Mouse (Mus musculus) kidney, postnatal 25 days (tissue): ENCODE results near the gene Tns2.

Experiments used
- DNase-seq, 2 experiments: peaks; one replicate each; pipeline ENCODE4 v3.0.0; 2021; ENCODE audit warnings: mixed read lengths in 2 of 2

Tns2 gene

DNA sequence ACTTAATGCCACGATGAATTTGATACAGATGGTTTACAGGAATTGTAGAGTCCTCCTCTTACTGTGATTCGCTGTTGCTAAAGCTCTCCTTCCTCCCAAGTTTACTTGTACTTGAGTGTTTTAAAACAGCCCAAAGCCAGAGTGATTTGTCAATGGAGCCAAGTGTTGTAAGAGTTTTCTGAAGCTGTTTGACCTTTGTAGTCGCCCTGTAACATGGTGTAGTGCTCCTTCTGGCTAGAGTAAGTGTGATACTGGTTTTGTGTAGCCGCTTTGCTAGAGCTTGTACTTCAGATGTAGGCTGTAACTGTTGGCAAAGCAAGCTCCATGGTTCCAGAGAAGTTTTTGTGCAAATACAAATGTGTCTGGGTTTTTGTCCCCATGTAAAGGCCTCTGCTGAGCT, 8.0 kb upstream of the Tns2 start:
- DNase-seq, result no peak

GRCm38 (mm10) chr15:102094157-102094556, 6.1 kb upstream of the Tns2 start:
- DNase-seq, result peak in 1 of 2 experiments; percentile 6

- DNase-seq, result peak in 1 of 2 experiments; percentile 48
Measured at GRCm38 (mm10) chr15:102094988-102095387, 5.2 kb upstream of the Tns2 start.

DNA sequence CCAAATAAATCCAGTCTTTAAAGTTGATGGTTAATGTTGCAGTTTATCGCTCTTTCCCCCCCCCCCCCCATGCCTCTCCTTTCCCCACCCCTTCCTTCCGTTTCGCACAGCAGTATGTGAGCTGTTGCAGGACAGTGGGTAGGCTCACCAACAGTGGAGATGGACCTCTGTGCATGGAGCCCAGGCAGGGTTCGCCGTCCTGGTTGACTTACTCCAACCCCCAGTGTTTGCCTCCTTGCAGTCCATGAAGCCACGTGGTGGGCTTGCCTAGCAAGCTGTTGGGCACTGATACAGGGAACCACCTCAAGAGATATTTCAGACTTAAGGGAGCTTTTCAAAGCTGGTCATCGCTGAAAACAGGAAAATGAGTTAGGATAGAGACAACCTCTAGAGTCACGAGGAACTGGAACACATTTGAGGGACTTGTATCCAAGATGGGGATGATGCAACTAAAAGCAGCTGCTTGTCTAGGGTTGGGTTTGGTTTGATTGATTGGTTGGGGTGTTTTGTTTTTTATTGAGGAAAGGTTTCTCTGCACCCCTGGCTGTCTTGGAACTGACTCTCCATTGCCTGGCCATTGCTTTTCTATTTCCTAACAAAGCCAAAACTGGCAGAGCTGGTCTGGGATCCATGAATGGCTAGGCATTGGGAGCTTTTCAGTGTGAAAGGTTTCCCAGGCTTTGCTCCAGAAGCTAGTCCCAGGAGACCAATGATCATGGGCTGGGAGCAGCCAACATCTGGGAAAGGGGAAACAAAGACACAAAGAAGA, 2.9 kb upstream of the Tns2 start:
- DNase-seq, result peak in 1 of 2 experiments; percentile 47

DNA sequence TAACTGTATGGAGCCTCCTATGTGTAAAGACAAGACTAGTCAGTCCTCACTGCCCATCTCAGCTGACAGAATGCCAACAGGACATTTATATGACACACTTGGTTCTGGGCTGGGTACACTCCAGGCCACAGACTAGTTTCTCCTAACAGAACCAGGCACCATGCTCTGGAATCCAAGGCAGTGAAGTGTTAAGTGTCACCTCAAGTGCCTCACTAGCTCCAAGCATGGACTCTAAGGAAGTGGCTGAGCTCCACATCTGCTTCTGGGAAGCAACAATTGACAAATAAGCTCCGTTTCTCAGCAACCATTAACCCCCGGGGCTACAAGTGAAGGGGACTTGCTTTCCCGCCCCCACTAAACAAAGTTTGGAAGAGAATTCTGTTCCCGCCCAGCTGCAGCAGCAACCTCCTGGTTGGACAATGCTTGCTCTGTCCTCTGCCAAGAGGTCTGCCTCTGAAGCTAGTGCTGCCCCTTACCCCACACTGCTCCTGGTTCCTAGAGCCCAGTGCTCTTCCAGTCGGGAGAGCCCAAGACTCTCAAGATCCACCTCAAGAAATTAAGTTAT, 2.1 kb upstream of the Tns2 start:
- peak in 1 of 2 experiments; percentile 35 for DNase-seq

GRCm38 (mm10) chr15:102099260-102099659, 953 bp upstream of the Tns2 start:
- DNase-seq, result peak in 1 of 2 experiments; percentile 50

DNA sequence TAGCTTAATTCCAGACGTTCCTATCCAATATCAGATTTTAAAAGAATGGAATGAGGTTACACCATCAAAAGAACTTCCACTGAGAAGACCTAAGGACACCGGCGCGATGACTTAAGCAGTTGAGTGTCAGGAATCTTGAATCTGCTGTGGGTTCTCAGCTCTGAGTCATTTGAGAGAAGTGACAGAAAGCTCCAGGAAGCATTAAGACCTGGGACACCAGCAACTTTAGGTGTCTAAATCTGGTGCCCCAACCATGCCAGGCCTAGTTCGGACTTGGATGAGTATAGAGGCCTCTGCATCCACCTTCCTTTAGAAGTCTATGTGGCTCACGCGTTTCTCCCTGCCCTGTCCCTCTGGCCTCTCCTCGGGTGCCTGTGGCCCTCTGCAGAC, 447 bp upstream of the Tns2 start:
- no peak for DNase-seq

GRCm38 (mm10) chr15:102100996-102101671, 921 bp downstream of the Tns2 start:
- DNase-seq, result peak; percentile 19 to 62

DNA sequence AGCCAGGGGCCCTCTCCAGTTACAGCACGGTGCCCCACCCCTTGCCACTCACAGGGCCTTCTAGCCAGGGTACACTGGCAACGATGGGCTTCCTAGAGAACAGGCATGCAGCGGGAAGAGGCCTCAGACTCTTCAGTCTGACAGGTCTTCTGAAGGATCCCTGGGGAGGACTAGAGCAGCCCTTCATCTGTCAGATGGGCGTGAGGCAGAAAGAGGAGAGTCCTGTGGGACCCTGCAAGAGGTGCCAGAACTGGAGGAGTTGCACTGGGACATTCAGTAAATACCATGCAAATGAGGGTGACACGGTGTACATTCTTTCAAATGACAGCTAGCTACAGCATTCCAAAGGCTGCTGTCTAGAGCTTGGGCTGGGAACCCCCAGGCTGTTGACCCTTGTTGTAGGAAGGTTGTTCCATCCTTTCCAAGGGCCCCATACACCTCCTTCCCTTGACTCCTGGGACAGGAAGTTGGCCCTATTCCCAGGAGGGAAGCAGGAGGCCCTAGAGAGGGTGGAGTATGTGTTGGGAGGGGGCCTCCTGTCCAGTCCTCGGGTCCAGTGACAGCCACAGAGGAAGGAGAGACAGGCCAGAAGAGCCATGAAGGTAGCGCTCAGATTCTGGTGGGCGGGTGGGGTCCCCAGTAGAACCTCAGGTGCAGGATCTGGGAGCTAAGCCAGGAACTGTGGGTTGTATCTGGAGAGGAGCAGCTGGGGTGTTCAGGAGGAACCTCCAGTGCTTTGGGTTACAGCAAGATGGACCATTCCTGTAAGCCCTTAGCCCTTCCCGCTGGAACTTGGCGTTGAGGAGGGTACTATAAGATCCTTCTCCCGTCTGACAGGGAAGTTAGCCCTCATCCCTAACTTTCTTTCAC, 1.7 kb downstream of the Tns2 start:
- peak; percentile 78 to 93 for DNase-seq

- DNase-seq, result peak; percentile 81 to 92
Measured at GRCm38 (mm10) chr15:102102548-102103121, 2.4 kb downstream of the Tns2 start.

GRCm38 (mm10) chr15:102103371-102103946, 3.2 kb downstream of the Tns2 start:
- peak; percentile 48 to 84 for DNase-seq

- DNase-seq, result peak; percentile 94 to 97
Measured at GRCm38 (mm10) chr15:102103947-102104555, 3.8 kb downstream of the Tns2 start.

GRCm38 (mm10) chr15:102105360-102105759, 5.1 kb downstream of the Tns2 start:
- peak; percentile 85 to 93 for DNase-seq

GRCm38 (mm10) chr15:102105764-102106730, 5.8 kb downstream of the Tns2 start:
- peak; percentile 60 to 85 for DNase-seq

GRCm38 (mm10) chr15:102106754-102107456, 6.7 kb downstream of the Tns2 start:
- DNase-seq, result peak in 1 of 2 experiments; percentile 55

GRCm38 (mm10) chr15:102107689-102108573, 7.7 kb downstream of the Tns2 start:
- DNase-seq, result peak; percentile 72 to 82

GRCm38 (mm10) chr15:102108651-102109525, 8.7 kb downstream of the Tns2 start:
- peak; percentile 83 to 87 for DNase-seq
